Mouse (Mus musculus) midbrain, embryonic 10.5 days (tissue): ENCODE data around the gene 1700028P14Rik. TPM values are rescaled to one million over a fixed set of nuclear protein-coding genes. Genes with fewer than 3 reads are reported as not detected.

Source experiments
- DNase-seq: peaks from one replicate; pipeline ENCODE4 v3.0.0-alpha.2; 2017; ENCODE audit warnings: low spot score
- H3K27ac ChIP-seq: fragments of 300-500 bp; sonication (generic); replicated peaks from 2 replicates; pipeline ENCODE4 v1.5.1; 2016; ENCODE audit warnings: mild to moderate bottlenecking
- H3K27me3 ChIP-seq: fragments of 300-500 bp; sonication (generic); 2 replicates; pipeline ENCODE4 v1.6.1; 2016; ENCODE audit warnings: low read depth, mild to moderate bottlenecking; ENCODE audit not compliant: poor library complexity, severe bottlenecking
- H3K36me3 ChIP-seq: fragments of 300-500 bp; sonication (generic); 2 replicates; pipeline ENCODE4 v1.6.1; 2016; ENCODE audit warnings: mild to moderate bottlenecking, moderate library complexity
- H3K4me1 ChIP-seq: fragments of 300-500 bp; sonication (generic); 2 replicates; pipeline ENCODE4 v1.6.1; 2016
- H3K4me3 ChIP-seq: fragments of 300-500 bp; sonication (generic); 2 replicates; pipeline ENCODE4 v1.5.1; 2016; ENCODE audit warnings: mild to moderate bottlenecking, moderate library complexity
- H3K9me3 ChIP-seq: fragments of 300-500 bp; sonication (generic); replicated peaks from 2 replicates; pipeline ENCODE4 v1.6.1; 2016; ENCODE audit warnings: mild to moderate bottlenecking
- WGBS: fragments of 180-500 bp; shearing (Covaris S2); methylation state at CpG from one replicate; pipeline ENCODE4 v1.1.7; 2016; 5-methylcytosine and 5-hydroxymethylcytosine counted together
- polyA plus RNA-seq: library from polyadenylated mRNA; unstranded; fragments of >200 nt; fragmentation: Nextera tagmentation; extraction: Ambion mirVana; gene quantifications from 2 replicates; pipeline ENCODE4 v1.2.1, GENCODE M21; 2016

1700028P14Rik gene
- polyA plus RNA-seq, 1 experiment from 2014 or later, result 0.14 TPM

DNA sequence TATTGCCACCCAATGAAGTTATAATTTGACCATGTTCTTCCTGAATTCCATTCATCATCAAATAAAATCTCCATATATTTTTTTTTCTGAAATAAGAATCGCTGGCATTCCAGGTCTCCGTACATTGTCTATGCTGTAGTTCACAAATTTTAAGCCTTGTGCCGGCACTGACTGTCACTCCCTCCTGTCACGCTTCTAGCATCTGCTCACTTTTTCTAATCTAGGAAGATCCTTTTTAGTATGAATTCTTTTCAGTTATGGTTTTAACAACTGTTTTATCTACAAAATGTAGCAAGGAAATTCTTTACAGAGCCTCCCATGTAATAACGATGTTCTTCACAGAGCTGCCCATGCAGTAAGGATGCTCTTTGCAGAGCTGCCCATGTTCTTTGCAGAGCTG lies 134.1 kb downstream of the 1700028P14Rik start:
- Histone ChIP-seq H3K4me3 (no peak overlapping the region), H3K36me3 (no peaks in the 10 kb centered on the region), H3K9me3 (no peaks in the 10 kb centered on the region), H3K27ac (no peak overlapping the region), H3K4me1 (no peaks in the 10 kb centered on the region), H3K27me3 (no peaks in the 10 kb centered on the region)
- 94% methylated on average over 5 of the region's 5 CpGs for WGBS
- no peak for DNase-seq

GRCm38 (mm10) chr19:23511303-23511702 lies 141.3 kb downstream of the 1700028P14Rik start:
- H3K27me3 ChIP-seq, result no peaks in the 10 kb centered on the region
- DNase-seq, result no peak
- no peak overlapping the region for H3K27ac ChIP-seq
- WGBS, result 43% methylated on average over 2 of the region's 2 CpGs
- H3K4me3 ChIP-seq, result no peak overlapping the region
- peaks cover 13% of the 10 kb centered on the region for H3K4me1 ChIP-seq
- H3K36me3 ChIP-seq, result no peaks in the 10 kb centered on the region
- H3K9me3 ChIP-seq, result no peaks in the 10 kb centered on the region

Other genes starting within 250 kb of the 1700028P14Rik start
- 1.0 and 1.5 TPM in 2 replicates for gene Mamdc2, start 204.4 kb downstream of the 1700028P14Rik start, polyA plus RNA-seq
- 7.9 and 8.4 TPM in 2 replicates for gene Ptar1, start 34.6 kb upstream of the 1700028P14Rik start, polyA plus RNA-seq
- gene Apba1, start 106.1 kb upstream of the 1700028P14Rik start, polyA plus RNA-seq, result 0.22 and 0.76 TPM in 2 replicates